Mouse (Mus musculus): ENCODE data around the gene Hnf4a.

- TF ChIP-seq CTCF (IDR thresholded peaks at IDR 0.05; ENCODE audit: extremely low read depth, insufficient read depth, insufficient read length, insufficient replicate concordance), result no peak
- no peak for TF ChIP-seq POLR2A (IDR thresholded peaks at IDR 0.05; ENCODE audit: low read depth, low read length)
These were observed 53.6 kb downstream of the Hnf4a start for GRCm38 (mm10) chr2:163560247-163560646.
